Mouse (Mus musculus) heart, postnatal 4 days (tissue): ENCODE measurements around the gene Nfkbia. TPM values are rescaled to one million over a fixed set of nuclear protein-coding genes. Genes with fewer than 3 reads are reported as not detected.
A peak's percentile ranks its signal among the peaks of the same experiment; 100 is the strongest.

ENCODE experiments used
- DNase-seq: peaks from one replicate; pipeline ENCODE4 v3.0.0; 2021
- total RNA-seq, 2 experiments: library from RNA; stranded (reverse); gene quantifications; 2 replicates each; pipeline ENCODE4 v1.2.3; 2021

Nfkbia gene
- total RNA-seq, 2 experiments from 2014 or later = 31.4 to 34.2 TPM

DNA sequence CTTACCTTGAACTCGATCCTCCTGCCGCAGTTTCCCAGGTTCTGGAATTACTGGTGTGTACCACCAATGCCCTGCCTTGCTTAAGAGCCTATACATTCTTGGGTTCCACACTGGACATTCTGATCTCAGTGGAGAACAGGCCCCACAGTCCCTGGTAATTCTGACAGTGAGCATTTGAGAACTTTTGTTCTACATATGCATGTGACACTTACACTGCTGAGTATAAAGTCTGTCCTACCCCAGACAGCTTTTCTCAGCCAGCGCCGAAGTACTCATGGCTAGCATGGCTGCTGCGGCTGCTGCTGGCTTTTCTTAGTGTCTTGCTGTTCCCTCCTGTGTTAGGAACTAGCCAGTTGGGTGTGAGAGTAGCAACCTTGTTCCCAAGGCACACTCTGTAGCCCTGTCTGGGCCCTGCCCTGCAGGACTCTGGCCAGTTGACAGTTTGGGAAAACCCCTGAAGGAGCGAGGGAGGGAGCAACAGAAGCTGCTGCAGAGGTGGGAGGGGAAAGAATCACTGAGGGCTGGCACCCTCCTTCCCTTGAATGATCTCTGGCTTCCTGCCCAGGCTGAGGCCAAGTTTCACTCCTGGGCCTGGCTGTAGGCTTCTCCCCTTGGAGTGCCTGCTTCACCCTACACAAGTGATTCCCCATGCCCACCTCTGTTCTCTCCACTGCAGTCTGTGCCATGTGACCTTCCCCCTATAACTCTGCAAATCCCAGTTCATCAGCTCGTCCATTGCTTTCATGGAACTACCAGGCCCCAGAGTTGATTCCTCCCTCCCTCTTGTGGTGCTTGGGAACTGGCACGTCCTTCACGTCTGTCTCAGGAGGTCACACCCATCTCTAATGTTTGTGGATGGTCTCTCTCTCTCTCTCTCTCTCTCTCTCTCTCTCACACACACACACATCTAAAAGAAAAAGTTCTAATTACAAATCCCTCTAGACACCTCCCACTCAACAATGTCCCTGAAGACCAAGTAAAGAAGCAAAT, 49.3 kb downstream of the Nfkbia start:
- DNase-seq = peak; percentile 90

DNA sequence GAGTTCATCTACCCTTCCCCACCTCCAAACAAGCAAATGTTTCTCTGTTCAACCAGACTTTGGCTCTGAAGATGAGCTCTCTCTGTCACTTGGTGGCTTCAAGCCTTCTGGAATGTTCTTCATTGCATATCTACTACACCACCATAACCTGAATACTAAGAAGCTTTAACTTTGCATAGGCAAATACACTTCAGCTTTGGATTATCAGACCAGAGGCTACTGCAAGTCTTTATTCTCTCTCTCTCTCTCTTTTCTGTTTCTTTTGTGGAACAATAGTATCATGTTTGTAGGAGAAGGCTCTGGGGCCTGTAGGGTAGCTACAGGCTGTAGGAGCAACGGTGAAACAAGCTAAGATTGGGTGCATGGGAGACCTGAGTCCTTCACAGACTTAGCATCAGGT, 50.2 kb downstream of the Nfkbia start:
- no peak for DNase-seq

DNA sequence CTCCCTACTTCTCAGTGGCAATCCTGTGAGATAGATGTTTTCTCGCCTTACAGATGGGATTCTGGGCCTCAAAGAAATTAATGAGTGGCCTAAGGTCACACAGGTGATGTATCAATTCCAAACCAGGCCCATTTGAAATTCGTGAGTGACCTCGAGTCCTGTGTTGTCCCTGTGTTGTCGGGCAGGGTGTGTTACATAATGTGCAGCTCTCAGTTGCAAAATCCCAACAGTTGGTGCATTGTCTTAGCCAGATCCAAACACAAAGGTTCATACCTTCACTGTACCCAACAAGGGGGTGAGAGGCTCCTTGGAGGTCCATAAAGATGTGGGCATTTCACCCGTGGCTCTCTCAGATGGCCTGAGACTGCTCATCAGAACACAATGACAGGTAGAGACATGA, 52.0 kb downstream of the Nfkbia start:
- no peak for DNase-seq

Other genes with a start within 250 kb of the Nfkbia start
- gene 1110008L16Rik, start 193.1 kb downstream of the Nfkbia start, total RNA-seq = 10 to 100 TPM; 10.7 to 11.1 TPM
- gene Ppp2r3c, start 189.6 kb downstream of the Nfkbia start, total RNA-seq = 10 to 100 TPM; 11.7 to 12.9 TPM
- gene Psma6, start 108.4 kb downstream of the Nfkbia start, total RNA-seq = 100 to 1,000 TPM; 192 to 195 TPM
- not detected for gene Aldoart2, start 72.6 kb upstream of the Nfkbia start, total RNA-seq
- not detected for gene Insm2, start 106.8 kb upstream of the Nfkbia start, total RNA-seq